Mouse (Mus musculus) liver, embryonic 16.5 days (tissue): ENCODE measurements around the gene Zfyve19. TPM values are rescaled to one million over a fixed set of nuclear protein-coding genes. Genes with fewer than 3 reads are reported as not detected.

Experiments
- ATAC-seq: fragments of 200-750 bp; cut with Nextera tagmentation; 2 replicates; pipeline ENCODE4 v1.8.0; 2017; ENCODE audit warnings: low read depth, mild to moderate bottlenecking, moderate number of reproducible peaks, moderate library complexity
- H3K27ac ChIP-seq: fragments of 300-500 bp; sonication (generic); 2 replicates; pipeline ENCODE4 v1.5.1; 2014; ENCODE audit warnings: mild to moderate bottlenecking, low read length
- H3K27me3 ChIP-seq: fragments of 300-500 bp; sonication (generic); 2 replicates; pipeline ENCODE4 v1.6.1; 2014; ENCODE audit warnings: low read depth, low read length, mixed read lengths; ENCODE audit not compliant: control insufficient read depth, insufficient read depth
- H3K36me3 ChIP-seq: fragments of 300-500 bp; sonication (generic); 2 replicates; pipeline ENCODE4 v1.6.1; 2014; ENCODE audit warnings: mild to moderate bottlenecking; ENCODE audit not compliant: control insufficient read depth, insufficient read depth
- H3K4me1 ChIP-seq: fragments of 300-500 bp; sonication (generic); 2 replicates; pipeline ENCODE4 v1.6.1; 2014; ENCODE audit warnings: low read depth, low read length, mixed read lengths; ENCODE audit not compliant: control insufficient read depth
- H3K4me2 ChIP-seq: fragments of 300-500 bp; sonication (generic); 2 replicates; pipeline ENCODE4 v1.6.1; 2014; ENCODE audit warnings: low read depth, low read length, mixed read lengths
- H3K4me3 ChIP-seq: fragments of 300-500 bp; sonication (generic); 2 replicates; pipeline ENCODE4 v1.5.1; 2014; ENCODE audit warnings: low read depth, mild to moderate bottlenecking, low read length
- H3K9ac ChIP-seq: fragments of 300-500 bp; sonication (generic); 2 replicates; pipeline ENCODE4 v1.6.1; 2014; ENCODE audit warnings: low read depth, low read length
- H3K9me3 ChIP-seq: fragments of 300-500 bp; sonication (generic); replicated peaks from 2 replicates; pipeline ENCODE4 v1.6.1; 2016; ENCODE audit warnings: low read length; ENCODE audit not compliant: control insufficient read depth
- WGBS: fragments of 180-500 bp; shearing (Covaris S2); extraction: QIAGEN DNeasy Blood & Tissue Kit; methylation state at CpG from one replicate; pipeline ENCODE4 v1.1.7; 2014; ENCODE audit not compliant: insufficient replicate concordance; 5-methylcytosine and 5-hydroxymethylcytosine counted together
- polyA plus RNA-seq: library from polyadenylated mRNA; unstranded; fragments of >200 nt; fragmentation: Nextera tagmentation; extraction: Ambion mirVana; gene quantifications from 2 replicates; pipeline ENCODE4 v1.2.1, GENCODE M21; 2015

Zfyve19 gene
- polyA plus RNA-seq, 1 experiment from 2014 or later, result 20.4 TPM

DNA sequence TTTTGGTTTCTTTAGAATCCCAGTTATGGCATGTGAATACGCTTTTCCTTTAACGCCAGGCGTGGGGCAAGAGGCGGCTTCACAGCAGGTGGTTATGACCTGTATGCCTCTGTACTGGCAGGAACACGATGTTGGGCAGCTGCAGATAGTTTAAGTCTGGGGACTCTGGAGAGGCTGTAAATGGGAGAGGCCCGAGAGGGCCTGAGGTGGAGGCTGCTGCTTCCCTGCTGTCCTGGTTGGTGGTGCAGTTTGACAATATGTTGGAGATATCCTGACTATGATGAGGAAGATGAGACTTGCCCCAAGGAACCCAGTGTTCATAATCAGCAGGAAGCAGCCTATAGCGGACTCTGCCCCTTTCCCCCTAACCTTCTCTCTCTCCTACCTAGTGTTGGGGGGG, 25.5 kb upstream of the Zfyve19 start:
- H3K4me2 ChIP-seq, result no peak overlapping the region
- no peaks in the 10 kb centered on the region for H3K27me3 ChIP-seq
- no peak overlapping the region for H3K4me3 ChIP-seq
- 73% methylated on average over 7 of the region's 7 CpGs for WGBS
- H3K9ac ChIP-seq, result no peak overlapping the region
- H3K9me3 ChIP-seq, result no peaks in the 10 kb centered on the region
- no peaks in the 10 kb centered on the region for H3K4me1 ChIP-seq
- no peak overlapping the region for H3K27ac ChIP-seq
- ATAC-seq, result no peak
- no peaks in the 10 kb centered on the region; the same call in 1 of the 2 replicates for H3K36me3 ChIP-seq

DNA sequence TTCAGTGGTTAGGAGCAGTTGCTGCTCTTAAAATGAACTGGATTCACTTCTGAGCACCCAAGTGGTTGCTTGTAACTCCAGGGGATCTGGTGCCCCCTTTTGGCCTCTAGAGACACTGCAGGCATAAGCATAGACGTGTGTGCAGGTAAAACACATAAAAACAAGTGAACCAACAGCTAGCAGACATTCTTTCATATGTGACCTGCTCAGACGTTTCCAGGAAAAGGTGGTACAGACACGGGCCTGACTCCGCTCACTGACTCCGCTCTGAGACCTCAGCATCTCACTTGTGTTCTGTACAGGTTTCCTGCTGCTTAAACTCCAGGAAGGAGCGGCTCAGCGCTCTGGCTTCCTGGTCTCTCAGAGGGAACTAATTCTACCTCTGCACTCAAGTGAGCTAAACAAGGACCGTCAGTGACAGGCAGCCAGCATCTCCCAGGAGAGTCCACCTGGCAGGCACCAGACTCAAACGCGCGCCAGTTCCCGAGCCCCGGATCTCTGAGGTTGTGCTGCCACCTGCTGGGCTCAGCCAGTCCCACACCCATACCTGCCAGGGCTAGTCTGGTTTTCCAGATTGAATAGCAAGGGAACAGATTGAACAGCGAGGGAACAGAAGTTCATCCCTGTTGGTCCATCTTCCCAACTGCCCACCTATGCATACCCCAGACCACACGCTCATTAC, 19.2 kb upstream of the Zfyve19 start:
- H3K4me3 ChIP-seq, result peak overlapping the region; percentile 56
- no peaks in the 10 kb centered on the region for H3K27me3 ChIP-seq
- no peaks in the 10 kb centered on the region for H3K36me3 ChIP-seq
- H3K27ac ChIP-seq, result peak overlapping the region; percentile 48; the same call in 1 of the 2 replicates
- H3K9ac ChIP-seq, result peak overlapping the region; percentile 49; the same call in 1 of the 2 replicates
- WGBS, result 4% methylated on average over 15 of the region's 15 CpGs
- H3K9me3 ChIP-seq, result no peaks in the 10 kb centered on the region
- peak overlapping the region; percentile 93 for H3K4me2 ChIP-seq
- peaks cover 4% of the 10 kb centered on the region for H3K4me1 ChIP-seq
- peak; percentile 88 for ATAC-seq

DNA sequence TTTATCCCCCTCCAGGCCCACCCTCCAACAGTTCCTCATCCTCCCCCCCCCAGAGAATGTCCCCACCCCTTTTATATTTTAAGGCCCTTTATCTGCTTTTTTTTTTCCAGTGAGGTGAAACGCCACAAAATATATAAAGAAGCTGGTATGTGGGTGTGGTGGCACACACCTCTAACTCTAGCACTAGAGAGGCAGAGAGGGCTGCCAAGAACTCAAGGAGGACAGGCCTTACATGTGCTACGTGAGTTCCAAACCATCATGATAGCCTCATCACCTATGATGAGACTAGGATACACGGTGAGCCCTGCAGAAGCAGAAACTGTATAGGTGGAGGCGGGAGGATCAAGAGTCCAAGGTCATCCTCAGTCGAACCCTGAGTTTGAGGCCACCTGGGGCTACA, 17.4 kb upstream of the Zfyve19 start:
- Histone ChIP-seq H3K36me3 (no peaks in the 10 kb centered on the region), H3K27ac (no peak overlapping the region), H3K4me1 (peaks cover 4% of the 10 kb centered on the region), H3K9ac (no peak overlapping the region), H3K4me3 (no peak overlapping the region), H3K27me3 (no peaks in the 10 kb centered on the region), H3K4me2 (no peak overlapping the region), H3K9me3 (no peaks in the 10 kb centered on the region)
- 63% methylated on average over 5 of the region's 5 CpGs for WGBS
- no peak for ATAC-seq

DNA sequence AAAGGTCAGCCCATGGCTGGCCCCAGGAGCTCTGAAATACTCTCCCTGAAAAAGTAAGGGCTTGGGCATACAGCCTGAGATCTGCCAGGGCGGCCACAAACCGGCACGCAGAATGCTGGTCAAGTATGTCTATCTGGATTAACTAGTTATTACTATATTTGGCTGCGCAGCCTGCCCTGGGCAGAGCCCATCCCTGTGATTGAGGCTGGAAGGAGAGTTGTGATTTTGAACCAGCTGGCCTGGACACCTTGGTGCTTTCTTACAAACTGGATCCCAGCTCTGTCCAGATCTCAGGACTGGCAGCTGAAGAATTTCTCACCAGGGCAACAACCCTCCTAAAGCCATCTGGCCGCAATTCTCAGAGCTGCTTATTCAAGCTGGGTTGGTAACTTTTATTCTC, 14.3 kb upstream of the Zfyve19 start:
- Histone ChIP-seq H3K27ac (no peak overlapping the region), H3K4me3 (no peak overlapping the region), H3K4me1 (peaks cover 4% of the 10 kb centered on the region), H3K4me2 (no peak overlapping the region), H3K9me3 (no peaks in the 10 kb centered on the region), H3K9ac (no peak overlapping the region), H3K36me3 (no peaks in the 10 kb centered on the region), H3K27me3 (no peaks in the 10 kb centered on the region)
- ATAC-seq, result no peak
- WGBS, result 88% methylated on average over 5 of the region's 5 CpGs

DNA sequence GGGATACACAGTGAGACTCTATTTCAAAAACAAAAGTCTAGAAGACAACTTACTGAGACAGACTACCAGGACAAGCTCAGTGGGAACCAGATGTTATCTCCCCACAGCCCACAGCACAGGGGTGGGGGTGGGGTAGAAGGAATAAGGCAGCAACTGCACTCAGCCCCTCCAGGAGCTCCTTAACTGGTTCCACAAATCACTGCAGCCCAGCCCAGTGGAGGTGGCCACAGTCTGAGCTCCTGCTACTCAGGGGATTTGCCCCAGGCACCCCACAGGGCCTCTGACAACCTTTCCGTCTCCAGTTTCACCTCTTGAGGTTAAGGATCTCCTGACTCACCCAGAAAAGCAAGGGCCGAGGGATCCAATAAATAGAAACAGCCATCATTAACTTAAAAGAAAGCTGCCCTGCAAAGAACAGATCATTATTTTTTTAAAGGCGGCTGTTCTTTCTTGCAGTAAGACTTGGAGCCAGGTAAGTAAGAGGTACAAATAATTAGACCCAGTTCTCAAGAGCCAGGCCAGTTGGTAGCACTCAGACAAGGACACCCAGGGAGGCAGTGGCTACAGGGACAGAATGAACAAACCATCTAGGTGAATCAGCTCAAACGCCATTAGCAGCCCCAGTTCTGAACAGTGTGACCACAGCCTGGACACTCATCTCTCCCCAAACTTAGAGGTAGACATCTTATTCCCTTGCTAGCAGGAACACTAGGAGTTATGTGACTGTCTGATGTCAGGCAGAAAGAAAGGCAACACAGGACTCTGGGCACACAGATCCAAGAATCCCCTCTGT, 11.9 kb upstream of the Zfyve19 start:
- 58% methylated on average over 4 of the region's 4 CpGs for WGBS
- no peaks in the 10 kb centered on the region for H3K9me3 ChIP-seq

DNA sequence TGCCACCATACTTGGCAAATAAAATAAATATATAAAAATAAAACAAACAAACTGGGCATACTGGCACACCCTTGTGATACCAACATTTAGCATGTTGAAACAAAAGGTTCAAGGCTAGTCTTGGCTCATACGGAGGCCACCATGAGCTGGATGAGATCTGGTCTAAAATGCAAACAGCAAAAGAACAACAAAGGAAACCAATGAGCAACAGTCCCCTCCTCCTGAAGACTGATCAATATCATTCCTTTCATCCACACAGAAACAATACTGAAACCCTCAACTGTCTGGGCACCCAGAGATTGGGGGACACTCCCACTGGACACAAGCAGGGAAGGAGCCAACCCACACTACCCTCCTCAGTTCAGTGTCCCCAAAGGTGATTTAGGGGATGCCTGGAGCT, 10.9 kb upstream of the Zfyve19 start:
- Histone ChIP-seq H3K27me3 (no peaks in the 10 kb centered on the region), H3K36me3 (no peaks in the 10 kb centered on the region), H3K9me3 (no peaks in the 10 kb centered on the region), H3K4me2 (no peak overlapping the region), H3K27ac (no peak overlapping the region), H3K9ac (no peak overlapping the region), H3K4me3 (no peak overlapping the region), H3K4me1 (peaks cover 3% of the 10 kb centered on the region; the same call in 1 of the 2 replicates)
- ATAC-seq, result no peak
- 65% methylated on average over 1 of the region's 1 CpGs for WGBS

More for the DNA sequence above, 11.9 kb upstream of the Zfyve19 start:
- H3K4me3 ChIP-seq, result no peak overlapping the region
- H3K4me2 ChIP-seq, result no peak overlapping the region
- no peaks in the 10 kb centered on the region for H3K27me3 ChIP-seq
- ATAC-seq, result no peak
- H3K9ac ChIP-seq, result no peak overlapping the region
- H3K27ac ChIP-seq, result no peak overlapping the region
- no peaks in the 10 kb centered on the region for H3K36me3 ChIP-seq
- peaks cover 3% of the 10 kb centered on the region; the same call in 1 of the 2 replicates for H3K4me1 ChIP-seq

DNA sequence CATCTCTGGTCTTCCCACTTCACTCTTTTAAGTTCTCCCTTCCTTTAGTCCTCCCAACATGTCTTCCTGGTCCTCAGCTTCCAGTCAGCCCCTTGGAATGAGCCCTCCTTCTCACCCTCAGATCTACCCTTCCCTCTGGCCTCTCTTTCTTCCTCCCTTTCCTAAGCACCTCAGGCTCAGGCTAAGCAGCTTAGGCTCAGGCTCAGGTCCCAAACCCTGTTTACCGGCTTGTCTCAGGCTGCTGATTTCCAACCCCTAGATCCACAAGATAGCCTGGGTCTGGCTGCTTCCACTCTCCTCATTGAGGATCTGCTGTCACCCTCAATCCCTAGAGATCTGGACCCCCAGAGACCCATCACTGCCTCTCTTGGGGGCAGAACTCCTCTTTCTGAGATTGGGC, 10.4 kb upstream of the Zfyve19 start:
- no peak overlapping the region for H3K27ac ChIP-seq
- ATAC-seq, result no peak

DNA sequence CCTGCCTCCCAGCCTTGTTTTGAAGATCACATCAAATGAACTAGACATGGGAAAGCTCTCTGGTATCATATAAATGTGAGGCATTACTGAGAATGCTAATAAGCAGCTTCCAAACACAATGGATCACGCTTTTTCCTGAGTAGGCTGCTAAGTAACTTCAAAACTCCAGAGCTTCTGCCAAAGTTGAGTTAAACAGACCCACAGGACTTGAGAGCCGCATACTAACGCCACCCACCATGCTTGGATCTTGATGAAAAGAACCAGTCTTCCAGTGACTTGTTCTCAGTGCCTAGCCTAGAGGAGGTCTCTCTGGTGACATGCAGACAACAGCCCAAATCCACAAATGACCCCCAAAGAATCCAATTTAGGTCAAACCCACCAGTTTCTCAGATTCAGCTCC, 9.5 kb upstream of the Zfyve19 start:
- no peaks in the 10 kb centered on the region for H3K9me3 ChIP-seq
- H3K4me2 ChIP-seq, result no peak overlapping the region
- H3K9ac ChIP-seq, result no peak overlapping the region
- peaks cover 3% of the 10 kb centered on the region; the same call in 1 of the 2 replicates for H3K4me1 ChIP-seq
- whole genome bisulfite sequencing, result 78% methylated on average over 3 of the region's 3 CpGs
- no peak overlapping the region for H3K27ac ChIP-seq
- H3K27me3 ChIP-seq, result no peaks in the 10 kb centered on the region
- no peak for ATAC-seq
- no peaks in the 10 kb centered on the region for H3K36me3 ChIP-seq
- H3K4me3 ChIP-seq, result no peak overlapping the region

More for the DNA sequence above, 10.4 kb upstream of the Zfyve19 start:
- Histone ChIP-seq H3K4me3 (no peak overlapping the region), H3K9ac (no peak overlapping the region), H3K4me2 (no peak overlapping the region), H3K36me3 (no peaks in the 10 kb centered on the region), H3K9me3 (no peaks in the 10 kb centered on the region), H3K27me3 (no peaks in the 10 kb centered on the region), H3K4me1 (peaks cover 3% of the 10 kb centered on the region; the same call in 1 of the 2 replicates)
- WGBS, result 75% methylated on average over 1 of the region's 1 CpGs

DNA sequence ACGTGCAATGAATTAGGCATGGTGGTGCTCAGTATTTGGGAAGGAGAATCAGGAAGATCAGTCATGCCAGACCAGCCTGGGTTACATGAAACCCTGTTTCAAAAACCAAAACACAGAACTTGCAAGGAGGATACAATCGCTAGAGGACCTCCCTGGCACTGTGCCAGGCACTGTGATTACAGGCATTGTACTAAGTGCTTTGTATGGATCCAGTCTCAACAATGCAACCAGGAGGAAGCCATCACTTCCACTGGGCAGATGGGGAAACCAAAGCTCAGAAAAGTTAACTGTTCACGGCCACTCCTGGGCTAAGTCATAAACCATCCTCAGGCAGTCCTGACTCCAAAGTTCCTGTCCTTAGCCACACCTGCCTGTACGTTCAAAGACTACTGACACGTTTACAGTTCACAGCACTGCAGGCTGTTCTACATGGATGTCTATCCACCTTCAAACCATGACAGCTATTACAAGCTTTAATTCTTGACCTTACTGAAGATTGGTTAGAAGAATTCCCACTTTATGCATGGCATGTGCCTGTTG, 5.4 kb upstream of the Zfyve19 start:
- H3K4me2 ChIP-seq, result no peak overlapping the region
- H3K9me3 ChIP-seq, result no peaks in the 10 kb centered on the region
- no peaks in the 10 kb centered on the region for H3K27me3 ChIP-seq
- no peak for ATAC-seq
- no peak overlapping the region for H3K27ac ChIP-seq
- H3K4me1 ChIP-seq, result peaks cover 6% of the 10 kb centered on the region
- no peak overlapping the region for H3K9ac ChIP-seq
- 55% methylated on average over 5 of the region's 5 CpGs for WGBS
- H3K36me3 ChIP-seq, result no peaks in the 10 kb centered on the region
- H3K4me3 ChIP-seq, result no peak overlapping the region
